Mouse (Mus musculus): ENCODE measurements around the gene Pex5l.

Pex5l gene

DNA sequence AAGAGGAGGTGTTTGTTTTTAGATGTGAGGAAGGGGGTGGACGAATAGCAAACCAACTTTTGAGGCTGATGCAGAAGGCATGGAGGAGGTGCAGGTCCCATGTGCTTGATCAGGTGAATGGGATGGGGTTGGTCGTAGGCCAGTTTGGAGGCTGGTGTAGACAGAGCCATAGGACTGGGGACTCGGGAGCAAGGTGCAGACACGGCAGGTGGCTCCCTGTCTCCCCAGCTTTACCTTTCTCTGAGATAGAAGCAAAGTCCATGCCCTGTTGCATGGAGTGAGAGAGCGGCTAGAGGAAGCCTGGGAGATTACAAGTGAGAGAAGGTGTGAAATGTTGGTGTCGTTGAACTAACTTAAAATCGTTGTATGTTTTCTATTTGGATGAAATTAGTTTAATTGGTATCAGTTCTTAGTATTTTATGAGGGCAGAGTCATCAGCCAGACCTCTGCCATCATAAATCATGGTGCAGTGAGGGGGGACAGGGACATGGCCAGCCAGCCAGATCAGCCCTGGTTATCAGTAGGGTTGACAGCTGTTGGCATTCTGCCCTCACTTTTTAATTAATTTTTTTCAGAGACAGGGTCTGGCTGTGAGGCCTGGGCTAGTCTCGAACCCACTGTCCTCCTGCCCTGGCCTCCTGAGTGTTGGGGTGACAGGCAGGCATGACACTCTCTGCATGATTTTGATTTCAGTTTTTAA is 203.1 kb downstream of the Pex5l start:
- DNase-seq (ENCODE audit: low spot score), result no peak

GRCm38 (mm10) chr3:32924168-32924567 is 218.9 kb downstream of the Pex5l start:
- no peak for DNase-seq (ENCODE audit: low spot score)

DNA sequence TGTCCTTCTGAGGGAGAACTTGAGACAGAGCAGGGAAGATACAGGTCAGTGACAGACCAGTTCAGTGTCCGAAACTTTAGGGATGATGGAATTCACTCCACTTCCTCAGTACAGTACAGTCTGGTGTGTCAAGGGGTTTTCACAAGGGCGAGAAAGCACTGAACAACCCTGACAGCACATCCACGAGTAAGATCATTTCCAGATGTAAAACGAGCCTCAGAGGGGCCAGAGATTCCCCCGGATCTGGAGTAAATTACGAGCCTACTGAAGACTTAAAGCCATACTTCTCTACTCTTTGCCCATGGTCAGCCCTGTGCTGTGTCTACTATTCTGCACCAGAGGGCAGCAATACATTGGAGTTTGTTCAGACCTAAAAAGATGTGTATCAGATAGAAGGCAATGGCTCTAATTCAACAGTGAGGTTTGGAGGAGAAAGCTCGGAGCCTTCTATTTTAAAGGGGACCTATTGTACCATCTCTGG is 232.9 kb downstream of the Pex5l start:
- DNase-seq (ENCODE audit: low spot score), result no peak

GRCm38 (mm10) chr3:32908400-32908799 is 234.6 kb downstream of the Pex5l start:
- DNase-seq (ENCODE audit: low spot score), result no peak

- DNase-seq (ENCODE audit: low spot score), result no peak
Measured at GRCm38 (mm10) chr3:32905850-32906779, 236.9 kb downstream of the Pex5l start.

DNA sequence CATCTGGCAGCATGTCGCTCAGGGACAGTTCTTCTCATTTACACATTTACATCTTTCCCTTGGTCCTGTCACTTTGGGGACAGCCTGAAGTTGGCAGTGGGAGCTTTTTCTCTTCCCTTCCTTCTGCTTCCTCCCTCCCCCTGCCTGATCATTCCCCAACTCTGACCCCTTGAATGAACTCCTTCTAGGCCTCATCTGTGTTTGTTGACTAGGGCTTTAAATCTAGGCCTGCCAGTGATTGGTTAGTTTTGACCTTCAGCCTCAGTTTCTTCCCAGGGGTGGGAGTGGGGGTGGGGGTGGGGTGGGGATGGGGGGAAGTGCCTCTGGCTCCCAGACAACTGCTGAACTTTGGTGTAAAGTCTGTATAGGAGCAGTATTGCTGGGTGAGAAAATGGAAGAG is 238.4 kb downstream of the Pex5l start:
- no peak for DNase-seq (ENCODE audit: low spot score)

- DNase-seq (ENCODE audit: low spot score), result no peak
Measured at GRCm38 (mm10) chr3:32903462-32903861, 239.6 kb downstream of the Pex5l start.

All from lung, postnatal 25 days (tissue).